Mouse (Mus musculus) embryonic fibroblast, embryonic 13.5 days (primary cell): ENCODE data around the gene Smad5.

ENCODE experiments used
- CTCF ChIP-seq: IDR thresholded peaks from 2 replicates; pipeline ENCODE4 v1.5.1; 2011; ENCODE audit warnings: mild to moderate bottlenecking, control low read depth, low read length, moderate library complexity, borderline replicate concordance; ENCODE audit not compliant: insufficient read depth
- POLR2A ChIP-seq: IDR thresholded peaks from 2 replicates; pipeline ENCODE4 v1.6.1; 2011; ENCODE audit warnings: low read depth, mild to moderate bottlenecking, control low read depth, low read length, moderate library complexity

GRCm38 (mm10) chr13:56758492-56758891 is 55.7 kb downstream of the Smad5 start:
- TF ChIP-seq POLR2A = no peak
- peak; percentile 68 for TF ChIP-seq CTCF
